Mouse (Mus musculus) kidney, postnatal 10 days (tissue): ENCODE measurements around the gene Gmnc.

ENCODE experiments used
- DNase-seq: peaks from one replicate; pipeline ENCODE4 v3.0.0; 2021; ENCODE audit warnings: mixed read lengths

Gmnc gene

DNA sequence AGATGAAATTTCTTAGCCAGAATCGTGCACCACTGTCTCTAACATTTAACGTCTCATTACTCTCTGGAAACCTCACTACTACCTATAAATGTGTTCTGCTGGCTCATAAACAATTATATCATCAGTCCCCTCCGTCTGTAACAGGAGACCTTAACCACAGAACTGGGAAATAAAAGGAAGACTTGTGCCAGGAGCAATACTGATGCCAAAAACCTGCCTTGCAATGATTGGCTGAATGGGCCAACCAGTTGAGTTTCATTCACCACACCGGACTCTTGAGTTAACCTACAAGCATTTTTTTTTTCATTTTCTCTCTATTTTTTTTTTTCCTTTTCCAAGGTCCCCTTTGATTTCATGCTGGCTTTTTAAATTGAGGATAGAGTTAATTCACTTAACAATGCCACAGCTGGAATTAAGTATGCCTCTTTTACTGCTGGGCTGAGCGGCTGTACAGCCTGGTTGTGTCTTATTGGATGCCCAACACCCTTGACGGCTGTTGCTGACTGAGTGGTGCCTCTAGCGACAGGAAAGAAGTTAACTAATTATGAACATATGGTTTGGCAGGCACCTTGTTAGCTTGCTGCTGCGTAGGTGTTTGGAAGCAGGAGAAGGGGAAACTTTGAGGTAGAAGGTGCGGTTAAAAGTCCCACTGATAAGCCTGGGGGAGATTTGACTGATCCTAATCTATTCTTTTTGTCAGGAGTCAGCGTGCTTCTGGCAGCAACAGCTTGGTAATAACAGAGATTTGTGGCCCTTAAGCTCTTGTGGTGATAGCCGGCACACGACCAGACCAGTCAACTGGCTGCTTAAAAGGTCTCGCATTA, at the start of gene Gmnc:
Gmnc (minus strand) TSS at position 176 of the 824 bp plus-strand sequence.
- DNase-seq, result no peak

DNA sequence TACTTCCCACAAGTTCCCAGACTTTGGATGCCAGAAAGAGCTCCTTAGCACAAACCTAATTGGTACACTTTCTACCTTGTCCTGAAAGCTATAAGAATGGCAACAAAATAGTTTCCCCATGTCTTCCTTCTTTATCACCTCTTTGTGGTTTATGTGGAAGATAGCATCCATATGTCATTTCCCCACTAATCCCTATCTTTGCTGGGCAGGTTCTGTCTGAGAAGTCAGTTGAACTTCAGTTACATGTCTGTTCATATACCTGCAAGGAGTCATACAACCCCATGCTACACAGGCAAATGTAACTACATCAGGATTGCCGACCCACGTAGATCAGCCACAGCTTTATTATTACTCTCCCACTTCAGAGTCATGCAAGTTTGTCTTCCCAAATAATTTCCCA, 35.8 kb upstream of the Gmnc start:
- no peak for DNase-seq

GRCm38 (mm10) chr16:27026226-27026625, 34.8 kb upstream of the Gmnc start:
- no peak for DNase-seq

DNA sequence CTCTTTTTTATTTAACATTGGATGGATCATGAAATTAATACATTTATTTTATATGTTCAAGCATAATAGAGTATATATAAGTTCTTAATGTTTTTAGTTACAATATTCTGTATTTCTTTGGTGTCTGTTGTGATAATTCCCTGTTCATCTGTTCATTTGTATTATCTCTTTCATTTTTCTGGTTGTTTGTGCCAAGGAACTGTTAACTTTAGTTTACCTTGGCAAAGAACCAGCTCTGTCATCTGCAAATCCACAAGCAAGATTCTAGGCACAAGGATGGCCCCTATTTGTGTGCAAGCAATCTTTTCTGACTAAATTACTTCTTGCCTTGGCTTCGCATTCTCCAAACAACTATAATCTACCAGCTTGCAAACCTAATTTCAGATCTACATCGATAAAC, 31.3 kb upstream of the Gmnc start:
- DNase-seq, result no peak

- DNase-seq, result no peak
Measured at GRCm38 (mm10) chr16:27017309-27017708, 25.9 kb upstream of the Gmnc start.

- DNase-seq, result no peak
Measured at GRCm38 (mm10) chr16:27002714-27003113, 11.3 kb upstream of the Gmnc start.

DNA sequence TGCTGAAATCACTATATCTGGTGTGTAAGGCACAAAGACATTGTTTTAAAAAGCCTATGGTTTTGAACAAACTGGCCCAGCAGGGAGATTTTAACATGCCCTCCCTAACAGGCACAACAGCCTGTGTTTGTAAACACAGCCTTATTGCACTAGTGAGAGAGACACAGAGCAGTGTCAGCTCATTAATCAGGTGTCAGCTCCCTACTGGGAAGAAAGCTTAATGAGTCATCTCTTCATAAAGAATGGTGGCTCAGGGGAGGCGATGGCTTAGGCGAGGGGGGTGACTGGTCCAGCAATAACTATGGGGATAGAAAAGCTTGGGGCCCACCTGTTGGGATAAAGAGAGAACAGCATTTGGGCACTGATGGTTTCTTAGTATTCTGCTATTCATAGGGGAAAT, 8.1 kb upstream of the Gmnc start:
- no peak for DNase-seq

GRCm38 (mm10) chr16:26989415-26990315, 1.8 kb downstream of the Gmnc start:
- DNase-seq, result no peak

GRCm38 (mm10) chr16:26988188-26988587, 3.3 kb downstream of the Gmnc start:
- no peak for DNase-seq

DNA sequence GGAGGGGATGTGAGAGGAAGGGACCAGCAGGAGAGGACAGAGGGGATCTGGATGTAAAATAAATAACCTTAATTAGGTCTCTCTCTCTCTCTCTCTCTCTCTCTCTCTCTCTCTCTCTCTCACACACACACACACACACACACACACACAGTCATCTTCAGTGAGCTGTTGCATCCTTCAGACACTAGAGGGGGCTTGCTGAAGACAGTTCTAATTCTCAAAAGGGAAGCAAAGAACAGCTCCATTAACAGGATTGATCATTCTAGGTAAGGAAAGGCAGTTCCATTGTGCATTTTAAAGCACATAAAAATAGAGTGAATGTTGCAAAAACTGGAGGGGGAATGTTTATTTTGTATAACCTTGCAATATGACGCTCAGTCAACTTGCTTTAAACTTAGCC, 5.7 kb downstream of the Gmnc start:
- peak; percentile 11 for DNase-seq

DNA sequence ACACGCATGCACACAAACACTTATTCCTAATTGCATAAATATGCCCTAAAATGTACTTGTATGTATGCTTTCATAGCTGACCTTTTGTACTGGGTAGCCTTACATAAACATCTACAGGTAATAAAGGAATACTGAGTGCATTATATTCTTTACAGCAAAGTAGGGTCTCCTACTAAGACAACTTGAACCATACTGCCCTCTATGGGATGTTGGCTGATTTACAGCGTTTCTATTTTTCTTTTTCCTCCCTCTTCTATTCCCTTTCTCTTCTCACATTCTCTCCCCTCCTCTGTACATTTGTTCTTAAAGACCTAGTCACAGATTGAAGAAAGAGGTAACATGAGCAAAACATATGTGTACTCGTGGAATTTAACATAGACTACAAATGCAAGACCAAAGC, 9.3 kb downstream of the Gmnc start:
- no peak for DNase-seq

DNA sequence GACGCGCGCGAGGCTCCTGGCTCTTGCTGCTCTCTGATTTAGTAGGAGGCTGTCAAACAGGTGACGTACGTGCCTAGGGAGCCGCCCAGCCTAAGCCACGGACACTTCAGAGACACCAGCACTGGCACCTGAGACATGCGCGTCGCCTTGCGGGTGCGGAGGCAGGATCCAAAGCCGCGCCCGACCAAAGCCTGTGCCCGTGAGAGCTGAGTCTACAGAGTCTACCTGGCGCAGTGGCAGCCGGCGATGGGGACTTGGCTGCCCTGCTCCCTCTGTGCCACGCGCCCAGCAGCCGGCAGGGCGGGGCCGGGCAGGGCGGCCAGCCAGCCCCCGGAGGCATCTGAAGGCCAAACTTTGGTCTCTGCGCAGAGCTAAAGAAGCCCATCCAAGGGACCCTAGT, 23.5 kb downstream of the Gmnc start:
- DNase-seq, result peak; percentile 14

GRCm38 (mm10) chr16:26966830-26967229, 24.6 kb downstream of the Gmnc start:
- DNase-seq, result peak; percentile 9

DNA sequence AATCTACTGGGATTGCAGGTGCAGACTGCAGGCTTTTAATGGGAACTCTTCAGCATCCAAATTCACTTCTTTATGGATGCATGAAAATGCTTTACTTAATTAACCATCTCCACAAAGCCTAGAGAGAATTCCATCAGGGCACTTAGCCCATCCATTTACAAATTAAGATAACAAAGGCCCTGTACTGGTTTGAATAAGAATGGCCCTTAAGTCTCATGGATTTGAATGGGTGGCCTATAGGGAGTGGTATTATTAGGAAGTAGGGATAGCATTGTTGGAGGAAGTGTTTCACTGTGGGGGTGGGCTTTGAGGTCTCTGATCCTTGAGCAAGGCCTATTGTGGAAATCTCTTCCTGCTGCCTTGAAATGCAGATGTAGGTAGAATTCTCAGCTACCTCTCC, 29.5 kb downstream of the Gmnc start:
- DNase-seq, result no peak

GRCm38 (mm10) chr16:26951601-26952000, 39.9 kb downstream of the Gmnc start:
- DNase-seq, result no peak

GRCm38 (mm10) chr16:26950209-26950608, 41.2 kb downstream of the Gmnc start:
- no peak for DNase-seq

DNA sequence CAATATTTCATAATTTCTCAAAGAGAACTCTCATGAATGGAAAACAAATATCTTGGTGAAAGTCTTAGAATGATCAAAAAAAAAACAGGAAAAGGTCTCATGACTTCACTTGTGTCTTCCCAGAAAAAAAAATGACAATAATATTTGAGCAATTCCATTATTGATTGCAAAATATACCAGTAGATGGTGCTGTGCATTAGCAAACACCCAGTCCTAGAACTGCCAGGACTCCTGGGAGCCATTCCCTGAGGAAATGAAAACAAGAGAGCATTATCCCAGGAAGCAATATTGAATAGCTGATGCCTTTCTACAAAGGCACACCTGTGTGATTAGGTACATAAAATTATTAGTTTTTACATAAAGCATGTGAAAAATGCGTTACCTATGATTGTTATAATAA, 87.5 kb downstream of the Gmnc start:
- no peak for DNase-seq

DNA sequence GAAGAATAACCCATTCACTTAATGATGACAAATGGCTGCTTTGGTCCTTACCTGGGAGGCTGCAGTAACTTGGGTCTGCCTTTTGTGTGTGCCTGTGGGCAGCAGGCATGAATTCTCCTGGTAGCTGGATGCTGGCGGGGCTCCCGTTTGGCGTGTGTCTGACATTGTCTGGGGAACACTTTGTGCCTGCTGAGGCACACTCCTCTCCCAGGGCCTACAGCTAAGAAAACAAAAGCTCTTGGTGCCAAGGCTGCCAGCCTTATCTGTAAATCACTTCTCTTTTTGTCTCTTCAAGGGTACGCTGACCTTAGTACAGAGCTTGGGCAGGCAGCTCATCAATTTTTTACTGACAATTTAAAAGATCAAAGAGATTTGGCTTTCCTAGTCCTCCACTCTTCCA, 90.0 kb downstream of the Gmnc start:
- DNase-seq, result no peak

- no peak for DNase-seq
Measured at GRCm38 (mm10) chr16:26886337-26886736, 105.1 kb downstream of the Gmnc start.

DNA sequence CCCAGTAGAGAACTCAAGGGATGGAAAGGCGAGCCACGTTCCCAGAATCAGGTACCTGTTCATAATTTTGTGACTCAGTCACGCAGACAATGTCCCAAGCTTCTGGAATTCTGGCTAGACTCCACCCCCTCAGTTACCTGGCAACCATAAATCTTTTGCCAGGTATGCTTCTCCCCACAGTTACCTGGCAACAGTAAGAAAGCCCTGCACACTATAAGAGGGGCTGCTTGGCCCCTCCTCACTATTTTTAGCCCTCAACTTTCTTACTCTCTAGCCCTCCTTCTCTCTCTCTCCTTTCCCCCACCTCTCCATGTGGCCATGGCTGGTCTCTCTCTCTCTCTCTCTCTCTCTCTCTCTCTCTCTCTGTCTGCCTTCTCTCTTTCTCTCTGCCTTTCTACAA, 114.6 kb downstream of the Gmnc start:
- no peak for DNase-seq
